Mouse (Mus musculus) forebrain, postnatal 0 days (tissue): Measurements from ENCODE around the gene Epb41l3. TPM values are rescaled to one million over a fixed set of nuclear protein-coding genes. Genes with fewer than 3 reads are reported as not detected.
"Not testable (repeated sequence)": the region's sequence is repeated elsewhere in the genome, so short reads cannot be mapped to it uniquely, and the experiment has no call there.

Experiments
- ATAC-seq: fragments of 200-750 bp; cut with Nextera tagmentation; 2 replicates; pipeline ENCODE4 v1.8.0; 2017; ENCODE audit warnings: mild to moderate bottlenecking, moderate library complexity
- DNase-seq: peaks from one replicate; pipeline ENCODE4 v3.0.0-alpha.2; 2015
- H3K27ac ChIP-seq: fragments of 300-500 bp; sonication (generic); 2 replicates; pipeline ENCODE4 v1.5.1; 2014; ENCODE audit warnings: low read depth, mild to moderate bottlenecking, antibody characterized with exemption, low read length, moderate library complexity, mixed read lengths
- H3K27me3 ChIP-seq: fragments of 300-500 bp; sonication (generic); 2 replicates; pipeline ENCODE4 v1.6.1; 2014; ENCODE audit warnings: mild to moderate bottlenecking, low read length, mixed read lengths; ENCODE audit not compliant: insufficient read depth
- H3K36me3 ChIP-seq: fragments of 300-500 bp; sonication (generic); 2 replicates; pipeline ENCODE4 v1.6.1; 2014; ENCODE audit warnings: mild to moderate bottlenecking, moderate library complexity; ENCODE audit not compliant: insufficient read depth
- H3K4me1 ChIP-seq: fragments of 300-500 bp; sonication (generic); 2 replicates; pipeline ENCODE4 v1.6.1; 2014; ENCODE audit warnings: antibody characterized with exemption; ENCODE audit not compliant: insufficient read depth
- H3K4me2 ChIP-seq: fragments of 300-500 bp; sonication (generic); 2 replicates; pipeline ENCODE4 v1.6.1; 2014; ENCODE audit warnings: low read depth, mild to moderate bottlenecking, moderate library complexity
- H3K4me3 ChIP-seq: fragments of 300-500 bp; sonication (generic); 2 replicates; pipeline ENCODE4 v1.5.1; 2014; ENCODE audit warnings: low read depth, low read length, mixed read lengths
- H3K9ac ChIP-seq: fragments of 300-500 bp; sonication (generic); 2 replicates; pipeline ENCODE4 v1.6.1; 2014; ENCODE audit warnings: mild to moderate bottlenecking
- H3K9me3 ChIP-seq: fragments of 300-500 bp; sonication (generic); 2 replicates; pipeline ENCODE4 v1.6.1; 2016; ENCODE audit warnings: low read length
- CTCF ChIP-seq: sonication (generic); IDR thresholded peaks from 2 replicates; pipeline ENCODE4 v1.5.1; 2016; ENCODE audit warnings: antibody characterized with exemption, control low read depth, low read depth
- WGBS: fragments of 180-500 bp; shearing (Covaris S2); extraction: QIAGEN DNeasy Blood & Tissue Kit; methylation state at CpG from one replicate; pipeline ENCODE4 v1.1.7; 2014; 5-methylcytosine and 5-hydroxymethylcytosine counted together
- polyA plus RNA-seq: library from polyadenylated mRNA; unstranded; fragments of >200 nt; fragmentation: Nextera tagmentation; extraction: Ambion mirVana; gene quantifications from 2 replicates; pipeline ENCODE4 v1.2.1, GENCODE M21; 2015
- total RNA-seq: library from RNA; depleted of rRNA; stranded (reverse); fragments of >200 nt; gene quantifications from 2 replicates; pipeline ENCODE4 v1.2.3, GENCODE M21; 2014

Epb41l3 gene
- total and polyA plus RNA-seq, 2 experiments from 2014 or later, result 54.1 to 68.6 TPM

DNA sequence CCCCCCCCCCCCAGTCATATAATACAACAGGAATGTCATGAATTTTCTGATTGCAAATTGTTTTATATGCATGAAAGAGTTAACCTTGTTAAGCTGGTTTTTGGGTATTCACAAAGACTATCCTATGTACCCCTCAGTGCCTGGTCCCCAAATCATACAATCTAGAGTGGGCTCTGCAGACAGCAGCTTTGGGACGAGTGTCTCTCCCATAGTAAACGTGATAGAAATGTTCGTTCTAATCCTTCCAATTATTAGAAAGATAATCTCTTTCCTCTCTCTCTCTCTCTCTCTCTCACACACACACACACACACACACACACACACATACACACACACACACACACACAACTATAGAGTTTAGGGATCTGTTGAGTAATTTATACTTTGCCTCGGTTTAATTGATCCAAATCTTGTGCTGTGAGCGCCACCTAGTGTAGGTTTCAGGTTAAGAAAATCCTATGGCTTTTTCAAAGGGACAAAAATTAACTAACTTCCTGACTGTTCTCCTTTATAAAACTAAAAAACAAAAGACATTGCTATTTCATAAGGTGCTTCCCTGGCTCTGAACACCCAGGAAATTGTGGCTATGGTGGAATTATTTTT is 30.4 kb downstream of the Epb41l3 start:
- Histone ChIP-seq H3K4me2 (no peak overlapping the region), H3K9me3 (no peaks in the 10 kb centered on the region), H3K27ac (no peak overlapping the region), H3K4me1 (no peaks in the 10 kb centered on the region), H3K9ac (no peak overlapping the region), H3K36me3 (no peaks in the 10 kb centered on the region), H3K27me3 (no peaks in the 10 kb centered on the region), H3K4me3 (no peak overlapping the region)
- TF ChIP-seq CTCF, result peak; percentile 78
- peak; percentile 87 for DNase-seq
- ATAC-seq, result peak; percentile 63
- WGBS, result 27% methylated on average over 5 of the region's 5 CpGs

DNA sequence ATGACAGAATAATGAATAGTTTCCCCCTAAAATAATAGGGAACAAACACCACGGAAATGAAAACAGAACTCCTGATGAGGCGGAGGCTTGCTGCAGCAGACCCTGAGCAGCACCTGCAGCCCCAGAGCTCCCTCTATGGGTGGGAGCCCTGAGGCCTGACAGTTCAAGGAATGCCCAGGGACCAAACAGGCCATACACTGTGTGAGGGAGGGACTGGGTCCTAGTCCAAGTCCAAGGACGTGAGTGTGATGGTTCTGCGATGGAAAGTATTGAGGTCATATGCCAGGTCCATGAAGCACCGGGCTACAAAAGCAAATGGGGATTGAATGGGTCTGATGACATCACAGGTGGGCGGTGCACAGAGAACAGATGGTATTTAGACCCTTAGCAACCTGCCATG is 33.7 kb downstream of the Epb41l3 start:
- no peaks in the 10 kb centered on the region for H3K9me3 ChIP-seq
- no peaks in the 10 kb centered on the region for H3K36me3 ChIP-seq
- H3K4me2 ChIP-seq, result no peak overlapping the region
- ATAC-seq (no peak), DNase-seq (no peak)
- no peak overlapping the region for H3K27ac ChIP-seq
- H3K27me3 ChIP-seq, result no peaks in the 10 kb centered on the region
- no peak overlapping the region for H3K9ac ChIP-seq
- peak; percentile 33 for TF ChIP-seq CTCF
- 61% methylated on average over 6 of the region's 6 CpGs for WGBS
- no peaks in the 10 kb centered on the region for H3K4me1 ChIP-seq
- no peak overlapping the region for H3K4me3 ChIP-seq

DNA sequence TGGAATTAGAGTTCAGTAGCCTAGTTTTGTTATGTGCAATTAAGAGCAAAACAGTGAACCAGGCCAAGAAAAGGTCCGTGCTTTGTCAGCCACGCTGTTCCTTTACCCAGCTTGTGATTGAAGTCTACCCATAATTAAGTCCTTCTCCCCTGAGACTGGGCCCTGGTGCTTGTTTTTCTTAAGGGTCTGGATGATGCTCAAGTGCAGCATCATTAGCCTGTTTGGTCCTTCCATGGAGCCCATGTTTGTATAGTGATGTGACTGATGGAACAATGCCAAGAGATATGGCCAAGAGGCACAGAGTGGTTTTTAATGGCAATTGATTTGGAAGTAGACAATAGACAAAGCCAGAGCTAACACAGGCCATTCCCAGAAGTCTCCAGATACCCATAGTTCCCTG is 36.7 kb downstream of the Epb41l3 start:
- WGBS, result 18% methylated on average over 2 of the region's 2 CpGs
- no peak for ATAC-seq
- H3K4me2 ChIP-seq, result no peak overlapping the region
- no peaks in the 10 kb centered on the region for H3K36me3 ChIP-seq
- H3K4me3 ChIP-seq, result no peak overlapping the region
- no peak overlapping the region for H3K27ac ChIP-seq
- no peak overlapping the region for H3K9ac ChIP-seq
- no peaks in the 10 kb centered on the region for H3K27me3 ChIP-seq
- H3K9me3 ChIP-seq, result no peaks in the 10 kb centered on the region
- no peak for DNase-seq
- no peak for TF ChIP-seq CTCF
- no peaks in the 10 kb centered on the region for H3K4me1 ChIP-seq

DNA sequence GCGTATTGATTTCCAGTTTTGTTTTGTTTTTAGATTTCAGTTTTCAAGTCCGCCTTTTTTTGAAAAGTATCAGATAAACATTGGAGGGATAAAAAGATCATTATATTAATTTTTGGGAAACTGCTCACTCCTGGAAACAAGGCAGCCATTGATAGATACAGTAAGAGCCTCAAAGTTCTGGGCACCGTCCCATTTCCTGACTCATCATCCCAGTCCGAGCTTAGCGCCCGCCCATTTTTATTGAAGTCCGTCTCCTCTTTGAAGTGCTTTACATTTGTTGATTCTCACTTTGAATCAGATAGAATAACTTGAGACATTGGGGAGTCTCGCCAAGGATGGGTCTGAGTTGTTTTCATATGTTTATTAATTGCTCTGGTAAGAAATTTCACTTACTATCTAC is 43.7 kb downstream of the Epb41l3 start:
- Histone ChIP-seq H3K4me3 (no peak overlapping the region), H3K27ac (no peak overlapping the region), H3K9ac (no peak overlapping the region), H3K4me1 (0 out of 2 replicates have a peak, but pooled peaks cover 8% of the 10 kb centered on the region), H3K36me3 (no peaks in the 10 kb centered on the region), H3K4me2 (no peak overlapping the region), H3K9me3 (no peaks in the 10 kb centered on the region), H3K27me3 (no peaks in the 10 kb centered on the region)
- 66% methylated on average over 8 of the region's 8 CpGs for WGBS
- no peak for ATAC-seq
- DNase-seq, result no peak
- TF ChIP-seq CTCF, result no peak

DNA sequence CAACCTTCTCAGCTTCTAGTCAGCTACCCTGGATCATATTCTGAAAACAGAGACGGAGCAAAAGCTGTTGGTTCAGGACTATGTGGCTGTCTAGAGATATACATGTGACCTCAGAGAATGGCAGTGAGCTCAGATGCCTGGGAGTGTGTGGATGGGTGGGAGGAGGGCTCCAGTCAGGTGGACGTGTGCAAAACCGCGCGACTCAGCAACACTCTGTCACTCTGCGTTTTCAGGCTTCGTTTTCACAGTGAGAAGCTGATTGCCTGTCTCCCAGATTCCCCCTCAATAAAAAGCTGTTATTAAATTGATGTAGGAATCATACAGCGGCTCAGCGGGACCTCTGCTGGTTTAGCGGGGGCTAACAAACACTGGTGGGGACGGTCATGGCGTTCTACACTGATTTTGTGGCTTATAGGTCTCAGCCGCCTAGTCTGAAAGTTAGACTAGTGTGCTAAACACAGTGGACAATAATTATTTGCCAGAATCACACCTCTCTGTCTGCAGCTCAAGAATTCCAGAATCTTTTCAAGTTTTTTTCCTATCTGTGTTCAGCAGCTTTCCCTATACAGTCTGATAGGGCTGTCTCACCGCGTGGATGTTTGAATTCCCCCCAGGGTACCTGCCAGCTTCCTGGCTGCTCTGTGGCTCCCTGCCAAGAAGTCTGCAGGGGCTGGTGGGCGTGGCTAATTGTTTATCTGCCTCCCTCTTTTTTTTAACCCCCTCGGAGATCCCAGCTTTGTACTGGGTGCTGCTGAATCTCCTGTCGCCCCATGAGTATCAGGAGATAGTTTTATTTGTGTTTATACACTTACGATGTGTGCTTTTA is 45.3 kb downstream of the Epb41l3 start:
- peak; percentile 87 for ATAC-seq
- no peaks in the 10 kb centered on the region for H3K27me3 ChIP-seq
- WGBS, result 4% methylated on average over 19 of the region's 19 CpGs

DNA sequence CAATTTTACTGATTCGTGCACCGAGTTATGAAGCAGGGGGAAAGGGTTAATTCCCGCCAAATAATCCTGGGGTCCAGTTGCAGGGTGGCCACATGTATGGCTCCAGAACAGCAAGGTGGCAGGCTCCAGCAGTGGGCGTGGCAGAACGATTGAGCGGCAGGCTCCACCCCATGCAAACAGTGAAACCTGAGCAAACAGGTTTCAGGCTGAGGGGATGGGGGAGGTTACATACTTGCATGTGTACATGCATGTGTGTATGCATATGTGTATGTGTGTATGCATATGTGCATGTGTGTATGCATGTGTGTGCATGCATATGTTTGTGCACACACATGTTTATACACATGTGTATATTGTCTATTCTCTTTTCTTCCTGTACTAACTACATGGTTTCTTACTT is 46.9 kb downstream of the Epb41l3 start:
- not testable (repeated sequence) for H3K9ac ChIP-seq, H3K27ac ChIP-seq, H3K9me3 ChIP-seq, ATAC-seq, DNase-seq, H3K4me2 ChIP-seq, H3K4me1 ChIP-seq, H3K27me3 ChIP-seq, H3K36me3 ChIP-seq, H3K4me3 ChIP-seq
- 10% methylated on average over 6 of the region's 6 CpGs for WGBS

More for the DNA sequence above, 45.3 kb downstream of the Epb41l3 start:
- H3K9ac ChIP-seq, result no peak overlapping the region
- DNase-seq, result peak; percentile 53
- no peaks in the 10 kb centered on the region for H3K36me3 ChIP-seq
- no peak overlapping the region for H3K27ac ChIP-seq
- H3K4me1 ChIP-seq, result 0 out of 2 replicates have a peak, but pooled peaks cover 8% of the 10 kb centered on the region
- no peaks in the 10 kb centered on the region for H3K9me3 ChIP-seq
- H3K4me2 ChIP-seq, result peak overlapping the region; percentile 42
- no peak for TF ChIP-seq CTCF
- H3K4me3 ChIP-seq, result 0 out of 2 replicates have a peak overlapping the region, but pooled peaks have one; percentile 6

DNA sequence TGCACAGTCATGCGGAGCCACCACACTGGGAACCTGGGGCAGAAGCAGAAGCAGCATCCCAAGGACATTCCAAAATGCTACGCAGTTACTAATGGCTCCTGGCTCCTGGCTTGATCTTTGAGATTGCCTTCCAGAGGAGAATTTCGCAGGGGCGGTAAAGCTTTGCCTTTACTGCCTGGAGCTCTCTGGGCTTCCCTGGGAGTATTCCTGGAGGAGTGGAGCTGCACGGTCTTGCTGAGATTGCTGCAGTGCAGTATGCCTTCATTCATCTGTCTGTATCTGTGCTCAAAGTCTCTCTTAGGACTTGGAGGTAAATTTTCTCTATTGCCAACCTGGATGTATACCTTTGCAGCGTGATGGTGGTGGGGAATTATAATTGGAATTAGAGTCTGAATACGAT is 52.0 kb downstream of the Epb41l3 start:
- Histone ChIP-seq H3K27me3 (no peaks in the 10 kb centered on the region), H3K27ac (no peak overlapping the region), H3K4me2 (no peak overlapping the region), H3K9me3 (no peaks in the 10 kb centered on the region), H3K9ac (no peak overlapping the region), H3K4me3 (no peak overlapping the region), H3K4me1 (no peaks in the 10 kb centered on the region), H3K36me3 (no peaks in the 10 kb centered on the region)
- no peak for TF ChIP-seq CTCF
- ATAC-seq (no peak), DNase-seq (no peak)
- WGBS, result 66% methylated on average over 7 of the region's 7 CpGs
